Mouse (Mus musculus) embryonic facial prominence, embryonic 13.5 days (tissue): ENCODE data around the gene Unc5a. TPM values are rescaled to one million over a fixed set of nuclear protein-coding genes. Genes with fewer than 3 reads are reported as not detected.

ENCODE experiments used
- ATAC-seq: fragments of 200-750 bp; cut with Nextera tagmentation; 2 replicates; pipeline ENCODE4 v1.8.0; 2017; ENCODE audit warnings: low read depth; ENCODE audit not compliant: insufficient number of reproducible peaks, insufficient read depth, low FRiP score, low TSS enrichment
- H3K27ac ChIP-seq: fragments of 300-500 bp; sonication (generic); 2 replicates; pipeline ENCODE4 v1.5.1; 2015; ENCODE audit warnings: moderate library complexity, mild to moderate bottlenecking, inconsistent platforms
- H3K27me3 ChIP-seq: fragments of 300-500 bp; sonication (generic); 2 replicates; pipeline ENCODE4 v1.6.1; 2015; ENCODE audit warnings: mild to moderate bottlenecking, inconsistent platforms
- H3K36me3 ChIP-seq: fragments of 300-500 bp; sonication (generic); 2 replicates; pipeline ENCODE4 v1.6.1; 2015; ENCODE audit warnings: mild to moderate bottlenecking, inconsistent platforms
- H3K4me1 ChIP-seq: fragments of 300-500 bp; sonication (generic); 2 replicates; pipeline ENCODE4 v1.6.1; 2015; ENCODE audit warnings: inconsistent platforms
- H3K4me2 ChIP-seq: fragments of 300-500 bp; sonication (generic); 2 replicates; pipeline ENCODE4 v1.6.1; 2015; ENCODE audit warnings: moderate library complexity, mild to moderate bottlenecking, inconsistent platforms
- H3K4me3 ChIP-seq: fragments of 300-500 bp; sonication (generic); 2 replicates; pipeline ENCODE4 v1.5.1; 2015; ENCODE audit warnings: mild to moderate bottlenecking, inconsistent platforms
- H3K9ac ChIP-seq: fragments of 300-500 bp; sonication (generic); 2 replicates; pipeline ENCODE4 v1.6.1; 2015; ENCODE audit warnings: mild to moderate bottlenecking, inconsistent platforms
- H3K9me3 ChIP-seq: fragments of 300-500 bp; sonication (generic); 2 replicates; pipeline ENCODE4 v1.6.1; 2016; ENCODE audit warnings: inconsistent platforms
- WGBS: fragments of 180-500 bp; shearing (Covaris S2); methylation state at CpG from one replicate; pipeline ENCODE4 v1.1.7; 2015; ENCODE audit warnings: mixed read lengths; 5-methylcytosine and 5-hydroxymethylcytosine counted together
- polyA plus RNA-seq: library from polyadenylated mRNA; unstranded; fragments of >200 nt; fragmentation: Nextera tagmentation; extraction: Ambion mirVana; gene quantifications from 2 replicates; pipeline ENCODE4 v1.2.1, GENCODE M21; 2015

Unc5a gene
- polyA plus RNA-seq, 1 experiment from 2014 or later = 0.60 TPM

DNA sequence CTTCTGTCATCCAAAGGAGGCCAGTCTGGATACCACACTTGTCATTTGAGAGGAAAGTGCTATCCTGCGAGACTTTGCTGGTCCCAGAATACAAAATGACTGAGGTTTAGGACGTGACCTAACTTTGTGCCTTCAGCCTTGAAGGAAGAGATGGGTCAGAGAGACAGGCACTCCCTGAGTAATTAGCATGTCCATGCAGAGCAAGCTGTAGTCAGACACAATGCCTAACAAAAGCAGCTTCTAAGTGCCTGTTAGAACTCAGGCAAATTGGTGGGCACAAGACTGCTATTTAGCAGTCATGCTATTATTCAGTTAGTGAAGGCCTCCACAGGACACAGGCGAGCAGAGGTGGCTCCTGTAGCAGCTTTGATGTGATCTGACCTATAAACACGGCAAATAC, 73.0 kb downstream of the Unc5a start:
- Histone ChIP-seq H3K4me2 (no peak overlapping the region), H3K36me3 (peaks cover 9% of the 10 kb centered on the region; the same call in 1 of the 2 replicates), H3K27me3 (no peaks in the 10 kb centered on the region), H3K4me1 (no peaks in the 10 kb centered on the region), H3K9me3 (no peaks in the 10 kb centered on the region), H3K9ac (no peak overlapping the region), H3K4me3 (no peak overlapping the region), H3K27ac (no peak overlapping the region)
- WGBS = 60% methylated on average over 4 of the region's 4 CpGs
- no peak for ATAC-seq

DNA sequence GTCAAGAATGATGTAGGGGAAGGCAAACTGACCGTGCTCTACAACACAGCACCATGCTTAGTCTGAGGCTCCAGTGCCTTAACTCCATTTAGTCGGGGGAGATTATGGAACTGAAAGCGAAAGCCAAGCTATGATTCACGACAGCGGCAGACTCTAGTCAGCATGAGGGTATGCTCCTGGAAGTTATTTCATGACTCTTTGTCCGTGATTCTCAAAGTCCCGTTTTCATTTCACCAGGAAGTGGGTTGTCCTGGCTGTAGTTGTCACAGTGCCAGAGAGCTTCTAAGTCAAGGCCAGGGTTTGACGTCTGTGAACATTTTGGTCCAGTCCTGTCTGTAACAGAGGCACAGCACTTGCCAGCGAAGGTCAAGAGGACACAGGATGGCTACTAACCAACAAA, 73.5 kb downstream of the Unc5a start:
- Histone ChIP-seq H3K36me3 (peaks cover 11% of the 10 kb centered on the region), H3K4me1 (no peaks in the 10 kb centered on the region), H3K27me3 (no peaks in the 10 kb centered on the region), H3K9ac (no peak overlapping the region), H3K4me3 (no peak overlapping the region), H3K27ac (no peak overlapping the region), H3K4me2 (no peak overlapping the region), H3K9me3 (no peaks in the 10 kb centered on the region)
- no peak for ATAC-seq
- WGBS = 78% methylated on average over 9 of the region's 9 CpGs

DNA sequence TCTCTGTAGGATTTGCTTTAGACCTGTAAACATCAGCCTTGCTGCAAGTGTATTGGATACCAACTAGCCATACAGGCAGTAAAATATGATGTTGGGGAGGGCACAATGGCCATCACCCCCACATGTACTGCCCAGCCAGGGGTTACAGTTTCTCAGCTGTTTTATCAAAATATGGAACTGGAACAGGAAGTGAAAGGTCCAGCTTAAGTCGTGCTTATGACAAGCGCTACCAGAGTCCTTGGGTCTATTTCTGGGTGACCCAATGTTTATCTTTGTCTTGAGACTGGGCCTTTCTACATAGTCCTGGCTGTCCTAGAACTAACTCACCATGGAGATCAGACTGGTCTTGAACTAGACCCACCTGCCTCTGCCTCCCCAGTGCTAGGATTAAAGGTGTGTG, 75.0 kb downstream of the Unc5a start:
- H3K27me3 ChIP-seq = no peaks in the 10 kb centered on the region
- H3K27ac ChIP-seq = no peak overlapping the region
- no peaks in the 10 kb centered on the region for H3K4me1 ChIP-seq
- H3K9ac ChIP-seq = no peak overlapping the region
- ATAC-seq = no peak
- H3K9me3 ChIP-seq = no peaks in the 10 kb centered on the region
- WGBS = 91% methylated on average over 2 of the region's 2 CpGs
- peaks cover 24% of the 10 kb centered on the region for H3K36me3 ChIP-seq
- no peak overlapping the region for H3K4me2 ChIP-seq
- no peak overlapping the region for H3K4me3 ChIP-seq

DNA sequence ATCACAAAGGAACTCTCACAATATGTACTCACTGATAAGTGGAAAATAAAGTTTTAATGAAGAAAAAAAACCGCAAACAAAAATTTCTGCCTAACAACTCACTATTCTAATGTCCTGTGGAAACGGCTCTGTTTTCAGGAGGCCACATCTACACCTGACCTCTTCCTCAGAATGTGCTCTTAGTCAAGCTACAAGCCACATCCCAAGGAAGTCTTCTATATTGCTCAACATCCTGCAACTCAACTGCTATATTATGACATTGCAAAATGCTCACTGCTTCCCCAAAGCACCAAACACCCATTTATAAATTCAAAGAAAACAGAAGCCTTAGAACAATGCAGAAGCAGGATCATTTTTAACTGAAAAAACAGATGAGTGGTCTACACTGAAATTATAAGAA, 90.8 kb downstream of the Unc5a start:
- ATAC-seq = no peak
- Histone ChIP-seq H3K27ac (no peak overlapping the region), H3K9me3 (no peaks in the 10 kb centered on the region), H3K36me3 (peaks cover 16% of the 10 kb centered on the region), H3K4me3 (no peak overlapping the region), H3K4me1 (no peaks in the 10 kb centered on the region), H3K4me2 (no peak overlapping the region), H3K9ac (no peak overlapping the region), H3K27me3 (no peaks in the 10 kb centered on the region)
- 97% methylated on average over 2 of the region's 2 CpGs for WGBS

DNA sequence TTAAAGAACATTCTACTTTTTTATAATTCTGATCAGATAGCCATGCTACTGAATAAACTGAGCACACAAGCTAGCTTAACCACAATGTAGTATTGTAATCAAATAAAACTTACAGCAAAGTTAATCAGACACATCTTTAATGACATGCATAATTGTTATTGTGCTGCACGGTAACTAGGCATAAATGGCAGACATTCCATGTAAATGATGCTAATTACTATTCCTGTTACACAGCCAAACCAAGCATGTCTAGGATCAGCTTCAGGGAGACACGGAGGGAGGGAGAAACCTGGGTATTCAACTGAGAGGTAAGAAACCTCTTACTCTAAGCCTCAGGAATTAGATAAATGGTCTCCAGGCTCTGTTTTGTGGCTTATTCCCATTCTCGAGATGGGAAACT, 98.5 kb downstream of the Unc5a start:
- 67% methylated on average over 3 of the region's 3 CpGs for WGBS
- H3K27me3 ChIP-seq = no peaks in the 10 kb centered on the region
- H3K9ac ChIP-seq = no peak overlapping the region
- peaks cover 37% of the 10 kb centered on the region for H3K36me3 ChIP-seq
- ATAC-seq = no peak
- H3K27ac ChIP-seq = no peak overlapping the region
- no peaks in the 10 kb centered on the region for H3K4me1 ChIP-seq
- H3K4me3 ChIP-seq = no peak overlapping the region
- no peak overlapping the region for H3K4me2 ChIP-seq
- H3K9me3 ChIP-seq = no peaks in the 10 kb centered on the region

Other genes starting within 250 kb of the Unc5a start
- 1.4 TPM in 1 of 2 replicates, not detected in the other for gene Cdhr2, start 247.9 kb upstream of the Unc5a start, polyA plus RNA-seq
- gene Gprin1, start 199.5 kb upstream of the Unc5a start, polyA plus RNA-seq = 0.44 and 0.46 TPM in 2 replicates
- gene Sncb, start 182.8 kb upstream of the Unc5a start, polyA plus RNA-seq = 0.20 TPM in 1 of 2 replicates, not detected in the other
- not detected in 2 replicates for gene Eif4e1b, start 165.4 kb upstream of the Unc5a start, polyA plus RNA-seq
- 7.5 and 7.6 TPM in 2 replicates for gene Tspan17, start 160.0 kb upstream of the Unc5a start, polyA plus RNA-seq
- 1.1 and 1.2 TPM in 2 replicates for gene Hk3, start 72.0 kb downstream of the Unc5a start, polyA plus RNA-seq
- gene Uimc1, start 150.9 kb downstream of the Unc5a start, polyA plus RNA-seq = 25.4 and 28.9 TPM in 2 replicates
- 28.1 and 29.8 TPM in 2 replicates for gene Zfp346, start 155.9 kb downstream of the Unc5a start, polyA plus RNA-seq
- not detected in 2 replicates for gene Gm17617, start 184.1 kb downstream of the Unc5a start, polyA plus RNA-seq
- 3.7 and 4.3 TPM in 2 replicates for gene Fgfr4, start 203.2 kb downstream of the Unc5a start, polyA plus RNA-seq